In the genomic region with DNA sequence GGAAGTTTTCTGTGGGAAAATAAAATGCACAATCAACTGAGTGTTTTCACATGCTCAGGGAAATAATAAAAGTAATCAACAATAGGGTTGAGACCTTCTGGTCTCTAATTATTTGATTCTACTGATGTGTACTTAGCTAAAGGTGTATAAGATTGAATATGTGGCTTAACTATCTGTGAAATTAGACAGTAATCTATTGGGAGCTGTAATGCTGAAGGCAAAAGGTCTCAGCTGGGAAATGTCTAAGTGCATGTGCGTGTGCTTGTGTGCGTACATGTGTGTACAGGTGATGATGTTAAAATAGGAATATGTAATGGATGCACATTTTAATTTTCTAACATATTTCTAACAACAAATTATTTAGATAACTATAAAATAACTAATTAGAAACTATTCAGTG, we compare ENCODE assay signal across 21 mouse cellular contexts.
DNase-seq lines count a peak whose midpoint lies in the region; ATAC-seq lines count a peak whose summit lies in the region.
"Had no signal": no experiment of that assay in that cellular context is flagged by ENCODE, and none has a peak within 500 bp of the region (broad histone marks: within the 10 kb centered on the region; RNA-seq: fewer than 3 reads in every experiment).

No protein-coding gene starts in this region.

- peak; percentile 57; the same call in 1 of the 2 replicates for ATAC-seq in neural tube, embryonic 12.5 days (ENCODE audit: low FRiP score, low read depth)
- ATAC-seq in neural tube, embryonic 15.5 days (ENCODE audit: low FRiP score): no peak; the same call in 1 of the 2 replicates
- ATAC-seq in neural tube, embryonic 13.5 days (ENCODE audit: low read depth): peak; percentile 56; the same call in 1 of the 2 replicates
- peak; percentile 56; the same call in 1 of the 2 replicates for ATAC-seq in neural tube, embryonic 14.5 days (ENCODE audit: low read depth)
- no peak for ATAC-seq in CD4-positive, CD25-positive, alpha-beta regulatory T cell, adult 4 months
- ATAC-seq: activated CD4-positive, CD25-positive, alpha-beta regulatory T cell, adult 4 months; Patski had no signal

- no peak overlapping the region for H3K4me2 ChIP-seq in neural tube, embryonic 12.5 days (replicated peaks)
- no peak overlapping the region for H3K4me2 ChIP-seq in neural tube, embryonic 15.5 days
- no peak overlapping the region for H3K4me2 ChIP-seq in neural tube, embryonic 13.5 days
- no peak overlapping the region for H3K4me2 ChIP-seq in neural tube, embryonic 14.5 days (ENCODE audit: low read depth, low read length)

- H3K9me3 ChIP-seq in neural tube, embryonic 12.5 days: no peaks in the 10 kb centered on the region
- H3K9me3 ChIP-seq in neural tube, embryonic 15.5 days (replicated peaks): no peaks in the 10 kb centered on the region
- H3K9me3 ChIP-seq in neural tube, embryonic 13.5 days: no peaks in the 10 kb centered on the region
- no peaks in the 10 kb centered on the region for H3K9me3 ChIP-seq in neural tube, embryonic 14.5 days (ENCODE audit: control insufficient read depth, low read length)
- H3K9me3 ChIP-seq: G1E had no signal

- DNase-seq in neural tube, embryonic 10.5 days (ENCODE audit: extremely low spot score, low spot score): no peak
- DNase-seq: adrenal gland, adult 2 months; adrenal gland, adult 8-10 months; adrenal gland, postnatal 10 days; adrenal gland, postnatal 14 days; adrenal gland, postnatal 25 days; adrenal gland, postnatal 36 days; B cell, adult 2 months; cerebellum, adult 11 months; cerebellum, adult 11-12 months; cerebellum, adult 18-20 months; cerebellum, adult 2 months had no signal

- 67% methylated on average over 2 of the region's 2 CpGs for WGBS in neural tube, embryonic 12.5 days
- WGBS in neural tube, embryonic 15.5 days: 53% methylated on average over 2 of the region's 2 CpGs
- 32% methylated on average over 2 of the region's 2 CpGs for WGBS in neural tube, embryonic 13.5 days
- WGBS in neural tube, embryonic 14.5 days: 42% methylated on average over 2 of the region's 2 CpGs

- no peak overlapping the region for H3K27ac ChIP-seq in neural tube, embryonic 12.5 days
- no peak overlapping the region for H3K27ac ChIP-seq in neural tube, embryonic 15.5 days (replicated peaks)
- no peak overlapping the region for H3K27ac ChIP-seq in neural tube, embryonic 13.5 days (replicated peaks)
- no peak overlapping the region for H3K27ac ChIP-seq in neural tube, embryonic 14.5 days (ENCODE audit: low read depth, low read length)

- H3K9ac ChIP-seq in neural tube, embryonic 12.5 days: no peak overlapping the region
- no peak overlapping the region for H3K9ac ChIP-seq in neural tube, embryonic 15.5 days (replicated peaks)
- no peak overlapping the region for H3K9ac ChIP-seq in neural tube, embryonic 13.5 days
- no peak overlapping the region for H3K9ac ChIP-seq in neural tube, embryonic 14.5 days (replicated peaks; ENCODE audit: low read depth, low read length)

- H3K4me1 ChIP-seq in neural tube, embryonic 12.5 days: no peaks in the 10 kb centered on the region; the same call in 1 of the 2 replicates
- H3K4me1 ChIP-seq in neural tube, embryonic 15.5 days: no peaks in the 10 kb centered on the region
- 0 out of 2 replicates have a peak, but pooled peaks cover 4% of the 10 kb centered on the region for H3K4me1 ChIP-seq in neural tube, embryonic 13.5 days (replicated peaks)
- no peaks in the 10 kb centered on the region for H3K4me1 ChIP-seq in neural tube, embryonic 14.5 days (ENCODE audit: control insufficient read depth, insufficient read depth, low read length)

- H3K4me3 ChIP-seq in neural tube, embryonic 12.5 days: no peak overlapping the region
- H3K4me3 ChIP-seq in neural tube, embryonic 15.5 days (replicated peaks): no peak overlapping the region
- no peak overlapping the region for H3K4me3 ChIP-seq in neural tube, embryonic 13.5 days
- no peak overlapping the region for H3K4me3 ChIP-seq in neural tube, embryonic 14.5 days (ENCODE audit: low read depth, low read length)

- H3K36me3 ChIP-seq in neural tube, embryonic 12.5 days: no peaks in the 10 kb centered on the region
- H3K36me3 ChIP-seq in neural tube, embryonic 15.5 days: no peaks in the 10 kb centered on the region
- H3K36me3 ChIP-seq in neural tube, embryonic 13.5 days: no peaks in the 10 kb centered on the region
- H3K36me3 ChIP-seq in neural tube, embryonic 14.5 days (ENCODE audit: control insufficient read depth, insufficient read depth, low read length): no peaks in the 10 kb centered on the region
- H3K36me3 ChIP-seq: G1E had no signal

- H3K27me3 ChIP-seq in neural tube, embryonic 12.5 days (replicated peaks): no peaks in the 10 kb centered on the region
- H3K27me3 ChIP-seq in neural tube, embryonic 15.5 days (replicated peaks): no peaks in the 10 kb centered on the region
- H3K27me3 ChIP-seq in neural tube, embryonic 13.5 days: no peaks in the 10 kb centered on the region
- no peaks in the 10 kb centered on the region for H3K27me3 ChIP-seq in neural tube, embryonic 14.5 days (ENCODE audit: control insufficient read depth, insufficient read depth, low read length)
- H3K27me3 ChIP-seq: CH12.LX, Patski had no signal

Comparison
In these comparisons a context has a peak if more than half of its experiments do, and no peak if none do; other contexts are left out.
1. ATAC-seq: peak in neural tube, embryonic 12.5 days (single experiment), neural tube, embryonic 13.5 days (single experiment) and neural tube, embryonic 14.5 days (single experiment); none in neural tube, embryonic 15.5 days (single experiment) and CD4-positive, CD25-positive, alpha-beta regulatory T cell, adult 4 months (single experiment).